Mouse (Mus musculus) heart, embryonic 16.5 days (tissue): ENCODE measurements around the gene Fam133b. TPM values are rescaled to one million over a fixed set of nuclear protein-coding genes. Genes with fewer than 3 reads are reported as not detected.
A peak's percentile ranks its signal among the peaks of the same experiment; 100 is the strongest.
"Not testable (repeated sequence)": the region's sequence is repeated elsewhere in the genome, so short reads cannot be mapped to it uniquely, and the experiment has no call there.

ENCODE experiments used
- ATAC-seq: fragments of 200-750 bp; cut with Nextera tagmentation; replicated peaks from 2 replicates; pipeline ENCODE4 v1.8.0; 2017; ENCODE audit warnings: moderate number of reproducible peaks; ENCODE audit not compliant: insufficient read depth, low FRiP score; ENCODE audit errors: extremely low read depth
- H3K27ac ChIP-seq: fragments of 300-500 bp; sonication (generic); 2 replicates; pipeline ENCODE4 v1.5.1; 2014; ENCODE audit warnings: mild to moderate bottlenecking, low read length, control low read depth, moderate library complexity
- H3K27me3 ChIP-seq: fragments of 300-500 bp; sonication (generic); 2 replicates; pipeline ENCODE4 v1.6.1; 2014; ENCODE audit warnings: low read length, mixed read lengths; ENCODE audit not compliant: control insufficient read depth, insufficient read depth
- H3K36me3 ChIP-seq: fragments of 300-500 bp; sonication (generic); 2 replicates; pipeline ENCODE4 v1.6.1; 2014; ENCODE audit not compliant: control insufficient read depth, insufficient read depth
- H3K4me1 ChIP-seq: fragments of 300-500 bp; sonication (generic); 2 replicates; pipeline ENCODE4 v1.6.1; 2014; ENCODE audit warnings: low read length, mixed read lengths; ENCODE audit not compliant: control insufficient read depth, insufficient read depth
- H3K4me2 ChIP-seq: fragments of 300-500 bp; sonication (generic); 2 replicates; pipeline ENCODE4 v1.6.1; 2014; ENCODE audit warnings: low read depth, mild to moderate bottlenecking, control low read depth, low read length
- H3K4me3 ChIP-seq: fragments of 300-500 bp; sonication (generic); 2 replicates; pipeline ENCODE4 v1.5.1; 2014; ENCODE audit warnings: mild to moderate bottlenecking, control low read depth, low read length
- H3K9ac ChIP-seq: fragments of 300-500 bp; sonication (generic); 2 replicates; pipeline ENCODE4 v1.6.1; 2014; ENCODE audit warnings: low read length, control low read depth
- H3K9me3 ChIP-seq: fragments of 300-500 bp; sonication (generic); replicated peaks from 2 replicates; pipeline ENCODE4 v1.6.1; 2016; ENCODE audit warnings: low read length; ENCODE audit not compliant: control insufficient read depth
- WGBS: fragments of 180-500 bp; shearing (Covaris S2); extraction: QIAGEN DNeasy Blood & Tissue Kit; methylation state at CpG from one replicate; pipeline ENCODE4 v1.1.7; 2014; 5-methylcytosine and 5-hydroxymethylcytosine counted together
- polyA plus RNA-seq: library from polyadenylated mRNA; unstranded; fragments of >200 nt; fragmentation: Nextera tagmentation; extraction: Ambion mirVana; gene quantifications from 2 replicates; pipeline ENCODE4 v1.2.1, GENCODE M21; 2015

Gene Fam133b
- polyA plus RNA-seq, 1 experiment from 2014 or later: 15.2 TPM

DNA sequence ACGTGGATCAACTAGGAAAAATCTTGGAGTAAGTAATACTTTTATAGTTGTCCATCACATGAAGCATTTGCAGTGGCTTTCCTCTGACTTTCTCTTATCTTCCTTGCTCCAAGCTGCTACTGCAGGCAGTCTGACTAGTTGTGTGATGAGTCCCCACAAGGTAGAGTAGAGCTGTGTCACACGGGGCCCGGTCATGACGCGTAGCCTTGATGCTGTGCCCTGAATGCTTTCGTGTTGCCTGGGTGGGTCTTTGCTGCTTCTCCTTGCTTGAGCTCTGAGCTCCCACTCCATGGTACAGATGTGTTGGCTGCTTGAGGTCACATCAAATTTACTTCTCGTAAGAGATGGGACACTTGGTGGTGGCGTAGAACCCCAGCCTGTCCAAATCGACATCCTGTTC lies 28.2 kb upstream of the Fam133b start:
- no peak overlapping the region for H3K9ac ChIP-seq
- 87% methylated on average over 9 of the region's 9 CpGs for WGBS
- H3K4me2 ChIP-seq: no peak overlapping the region
- no peaks in the 10 kb centered on the region for H3K9me3 ChIP-seq
- no peaks in the 10 kb centered on the region for H3K27me3 ChIP-seq
- H3K4me1 ChIP-seq: 0 out of 2 replicates have a peak, but pooled peaks cover 5% of the 10 kb centered on the region
- no peak overlapping the region for H3K27ac ChIP-seq
- no peak for ATAC-seq
- peaks cover 7% of the 10 kb centered on the region; the same call in 1 of the 2 replicates for H3K36me3 ChIP-seq
- H3K4me3 ChIP-seq: no peak overlapping the region

DNA sequence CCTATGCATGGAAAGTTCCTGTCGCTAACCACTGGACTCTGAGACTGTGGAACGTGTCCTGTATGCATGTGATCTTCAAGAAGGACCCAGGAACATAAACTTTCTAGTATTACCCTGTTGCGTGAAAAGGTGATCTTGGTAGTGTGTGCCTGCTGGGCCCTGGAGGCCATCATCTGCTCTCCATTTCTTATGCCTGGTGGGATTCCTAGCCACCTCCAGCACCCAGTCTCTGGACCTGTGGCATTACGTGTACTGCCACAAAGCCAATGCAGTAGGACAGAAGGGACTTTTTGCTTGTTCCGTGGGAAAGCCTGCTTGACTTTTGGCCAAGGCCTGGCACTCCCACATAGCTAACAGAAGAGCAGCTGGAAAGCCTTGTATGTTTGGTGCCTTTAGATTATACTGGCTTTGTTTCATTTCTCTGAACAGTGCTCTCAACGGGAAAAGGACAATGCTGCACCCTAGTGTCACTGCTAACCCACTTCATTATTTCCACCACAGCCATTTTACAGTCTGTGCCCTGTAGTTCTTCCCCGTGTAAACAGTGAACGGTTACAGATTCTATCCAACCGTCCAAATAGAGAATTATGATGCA lies 27.1 kb upstream of the Fam133b start:
- no peak overlapping the region for H3K4me2 ChIP-seq
- H3K36me3 ChIP-seq: peaks cover 14% of the 10 kb centered on the region
- no peak overlapping the region for H3K4me3 ChIP-seq
- WGBS: 56% methylated on average over 9 of the region's 9 CpGs
- H3K27ac ChIP-seq: no peak overlapping the region
- no peaks in the 10 kb centered on the region for H3K9me3 ChIP-seq
- H3K4me1 ChIP-seq: no peaks in the 10 kb centered on the region
- no peak overlapping the region; the same call in 1 of the 2 replicates for H3K9ac ChIP-seq
- peak; percentile 85 for ATAC-seq
- no peaks in the 10 kb centered on the region for H3K27me3 ChIP-seq

DNA sequence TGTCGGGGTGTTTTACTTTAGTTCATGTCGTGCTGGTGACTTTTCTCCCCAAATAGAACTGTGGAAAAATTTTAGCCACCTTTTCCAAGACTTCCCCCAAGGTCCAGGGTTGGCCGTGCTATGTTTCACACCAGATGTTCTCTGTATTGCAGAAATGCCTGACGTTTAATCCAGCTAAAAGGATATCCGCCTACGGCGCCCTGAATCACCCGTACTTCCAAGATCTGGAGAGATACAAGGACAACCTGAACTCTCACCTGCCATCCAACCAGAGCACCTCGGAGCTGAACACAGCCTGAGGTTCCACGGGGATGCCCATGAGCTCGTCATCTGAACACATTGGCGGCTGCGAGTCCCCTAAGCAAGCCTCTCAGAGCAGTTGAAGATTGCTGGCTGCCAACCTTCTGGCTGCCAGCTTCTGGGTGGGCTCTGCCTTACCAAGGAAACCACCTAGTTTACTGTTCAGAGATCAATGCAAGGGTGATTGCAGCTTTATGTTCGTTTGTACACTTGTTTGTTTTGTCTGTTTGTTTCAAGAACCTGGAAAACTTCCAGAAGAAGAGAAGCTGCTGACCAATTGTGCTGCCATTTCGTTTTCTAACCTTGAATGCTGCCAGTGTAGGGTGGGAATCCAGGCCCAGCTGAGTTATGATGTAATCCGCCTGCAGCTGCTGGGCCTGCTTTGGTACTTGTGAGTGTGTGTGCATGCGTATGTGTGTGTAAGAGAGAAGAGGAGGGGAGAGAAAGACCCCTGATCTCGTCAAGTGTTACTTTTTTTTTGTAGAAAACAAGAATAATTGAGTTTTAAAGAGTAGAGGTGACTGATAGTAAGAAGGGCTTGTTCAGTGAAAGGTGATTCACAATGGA lies 22.9 kb upstream of the Fam133b start:
- H3K27me3 ChIP-seq: no peaks in the 10 kb centered on the region
- WGBS: 89% methylated on average over 18 of the region's 18 CpGs
- ATAC-seq: no peak
- H3K27ac ChIP-seq: no peak overlapping the region
- H3K9me3 ChIP-seq: no peaks in the 10 kb centered on the region
- H3K4me2 ChIP-seq: no peak overlapping the region
- no peak overlapping the region for H3K9ac ChIP-seq
- H3K36me3 ChIP-seq: peaks cover 22% of the 10 kb centered on the region
- H3K4me1 ChIP-seq: no peaks in the 10 kb centered on the region
- H3K4me3 ChIP-seq: no peak overlapping the region

DNA sequence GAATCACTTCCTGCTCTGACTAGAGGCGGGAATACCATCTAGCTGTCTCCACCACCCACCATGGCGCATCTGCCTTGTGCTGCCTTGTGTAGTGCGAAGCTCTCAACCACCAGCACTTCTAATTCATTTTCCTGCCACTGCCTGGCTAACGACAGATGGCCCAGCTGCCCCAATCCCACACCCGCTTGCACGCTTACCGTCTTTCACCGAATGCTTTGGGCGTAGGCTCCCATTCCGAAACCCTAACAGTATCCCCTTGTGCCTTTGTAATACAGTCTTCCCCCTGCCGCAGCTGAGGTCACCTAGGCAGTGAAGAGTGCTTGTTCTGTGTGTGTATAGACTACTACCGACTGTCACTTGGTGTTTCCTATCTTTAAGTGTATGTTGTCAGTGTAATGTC lies 21.9 kb upstream of the Fam133b start:
- Histone ChIP-seq H3K4me1 (no peaks in the 10 kb centered on the region), H3K9ac (no peak overlapping the region), H3K27me3 (no peaks in the 10 kb centered on the region), H3K36me3 (peaks cover 22% of the 10 kb centered on the region), H3K27ac (no peak overlapping the region), H3K4me2 (no peak overlapping the region), H3K9me3 (no peaks in the 10 kb centered on the region), H3K4me3 (no peak overlapping the region)
- ATAC-seq: no peak
- 88% methylated on average over 12 of the region's 12 CpGs for WGBS

DNA sequence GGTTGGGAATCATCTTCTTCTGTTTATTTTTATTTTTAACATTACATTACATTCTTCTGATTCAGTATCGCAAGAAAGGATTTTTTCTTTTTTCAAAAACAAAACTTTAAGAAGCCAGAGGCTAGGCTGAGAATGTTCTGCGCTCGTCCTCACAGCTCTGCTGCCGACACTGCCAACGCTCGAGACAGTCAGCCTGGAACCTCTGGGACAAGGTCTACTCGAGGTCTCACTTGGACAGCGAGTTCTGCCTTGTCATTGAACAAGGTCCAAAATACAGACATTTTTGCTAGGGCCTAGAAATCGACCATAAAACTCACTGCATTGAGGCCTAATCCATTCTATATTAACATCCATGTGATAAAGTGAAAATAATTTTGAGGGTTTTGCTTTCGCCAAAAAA lies 20.8 kb upstream of the Fam133b start:
- Histone ChIP-seq H3K36me3 (peaks cover 22% of the 10 kb centered on the region), H3K4me3 (no peak overlapping the region), H3K4me1 (no peaks in the 10 kb centered on the region), H3K4me2 (no peak overlapping the region), H3K27me3 (no peaks in the 10 kb centered on the region), H3K9me3 (no peaks in the 10 kb centered on the region), H3K27ac (no peak overlapping the region), H3K9ac (no peak overlapping the region)
- 89% methylated on average over 10 of the region's 10 CpGs for WGBS
- ATAC-seq: no peak

DNA sequence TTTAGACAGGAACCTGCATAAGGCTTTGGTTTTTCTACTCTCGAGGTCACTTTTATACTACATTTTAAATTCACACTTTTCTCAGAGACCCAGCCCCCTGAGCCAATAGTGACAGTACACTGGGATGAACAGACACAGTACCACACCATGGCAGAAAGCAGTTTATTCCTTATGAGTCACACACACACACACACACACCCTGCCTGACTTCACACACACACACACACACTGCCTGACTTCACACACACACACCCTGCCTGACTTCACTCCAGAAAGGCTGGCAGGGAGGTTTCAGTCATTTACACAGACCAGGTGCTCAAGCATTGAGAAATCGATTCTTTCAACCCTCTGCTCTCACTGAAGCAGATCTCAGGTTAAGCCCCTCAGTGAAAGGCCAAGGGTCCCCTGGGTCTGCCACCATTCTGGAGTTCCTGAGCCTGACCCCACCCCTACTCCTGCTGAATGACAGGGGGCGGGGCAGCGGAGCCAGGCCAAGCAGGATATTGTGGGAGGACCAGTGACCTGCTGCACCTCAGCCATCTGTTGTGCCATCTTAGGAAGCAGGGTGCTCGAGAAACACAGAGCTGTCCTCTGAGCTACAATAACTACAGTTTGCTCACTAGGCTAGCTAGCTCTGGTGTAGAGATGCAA lies 16.5 kb upstream of the Fam133b start:
- 53% methylated on average over 5 of the region's 5 CpGs for WGBS
- 0 out of 2 replicates have a peak, but pooled peaks cover 5% of the 10 kb centered on the region for H3K36me3 ChIP-seq
- no peak overlapping the region for H3K9ac ChIP-seq
- H3K4me1 ChIP-seq: no peaks in the 10 kb centered on the region
- H3K9me3 ChIP-seq: no peaks in the 10 kb centered on the region
- no peak overlapping the region for H3K4me3 ChIP-seq
- no peak overlapping the region for H3K27ac ChIP-seq
- H3K27me3 ChIP-seq: no peaks in the 10 kb centered on the region
- no peak overlapping the region for H3K4me2 ChIP-seq
- no peak for ATAC-seq

DNA sequence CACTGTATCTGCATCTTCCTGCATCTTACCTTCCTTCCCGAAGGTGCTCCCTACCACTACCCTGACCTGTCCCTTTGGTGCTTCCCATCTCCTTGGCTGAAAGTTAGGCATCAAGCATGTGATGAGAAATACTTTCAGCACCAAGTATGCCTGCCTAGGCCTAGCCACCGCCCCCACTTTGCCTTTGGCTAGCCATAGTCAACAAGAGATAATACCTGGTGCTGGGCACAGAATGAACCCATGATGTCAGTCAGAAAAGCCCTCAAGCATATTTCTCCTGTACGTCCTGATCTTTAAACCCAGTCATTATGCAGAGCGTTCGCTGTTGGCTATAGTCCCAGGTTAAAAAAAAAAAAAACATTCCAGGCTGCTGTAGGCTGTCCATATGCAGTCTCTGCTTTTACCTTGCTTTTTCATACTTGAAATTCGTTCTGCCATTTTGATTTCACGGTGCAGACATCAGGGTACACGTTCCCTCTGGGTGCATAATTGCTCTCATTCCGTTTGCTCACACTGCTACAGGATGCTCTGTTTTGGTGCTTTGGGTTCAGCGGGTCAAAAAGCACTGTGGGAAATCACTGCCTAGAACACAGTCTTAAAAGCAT lies 13.9 kb upstream of the Fam133b start:
- no peaks in the 10 kb centered on the region for H3K9me3 ChIP-seq
- 75% methylated on average over 10 of the region's 10 CpGs for WGBS
- H3K4me3 ChIP-seq: no peak overlapping the region
- H3K27me3 ChIP-seq: no peaks in the 10 kb centered on the region
- no peak overlapping the region for H3K27ac ChIP-seq
- no peak for ATAC-seq
- H3K4me1 ChIP-seq: no peaks in the 10 kb centered on the region
- H3K36me3 ChIP-seq: no peaks in the 10 kb centered on the region
- no peak overlapping the region for H3K4me2 ChIP-seq
- no peak overlapping the region for H3K9ac ChIP-seq

DNA sequence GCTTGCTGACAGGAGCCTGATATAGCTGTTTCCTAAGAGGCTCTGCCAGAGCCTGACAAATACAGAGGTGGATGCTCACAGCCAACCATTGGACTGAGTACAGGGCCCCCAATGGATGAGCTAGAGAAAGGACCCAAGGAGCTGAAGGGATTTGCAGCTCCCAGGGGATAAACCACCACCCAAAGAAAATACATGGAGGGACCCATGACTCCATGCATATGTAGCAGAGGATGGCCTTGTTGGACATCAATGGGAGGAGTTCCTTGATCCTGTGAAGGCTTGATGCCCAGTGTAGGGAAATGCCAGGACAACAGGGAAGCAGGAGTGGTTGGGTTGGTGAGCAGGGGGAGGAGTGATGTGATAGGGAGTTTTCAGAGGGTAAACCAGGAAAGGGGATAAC lies 11.6 kb upstream of the Fam133b start:
- H3K27me3 ChIP-seq, H3K4me1 ChIP-seq, H3K9me3 ChIP-seq, H3K9ac ChIP-seq, H3K36me3 ChIP-seq, H3K4me3 ChIP-seq, H3K27ac ChIP-seq, H3K4me2 ChIP-seq, ATAC-seq: not testable (repeated sequence)
